Mouse (Mus musculus): Measurements from ENCODE around the gene Gramd1b.

The Gramd1b gene

DNA sequence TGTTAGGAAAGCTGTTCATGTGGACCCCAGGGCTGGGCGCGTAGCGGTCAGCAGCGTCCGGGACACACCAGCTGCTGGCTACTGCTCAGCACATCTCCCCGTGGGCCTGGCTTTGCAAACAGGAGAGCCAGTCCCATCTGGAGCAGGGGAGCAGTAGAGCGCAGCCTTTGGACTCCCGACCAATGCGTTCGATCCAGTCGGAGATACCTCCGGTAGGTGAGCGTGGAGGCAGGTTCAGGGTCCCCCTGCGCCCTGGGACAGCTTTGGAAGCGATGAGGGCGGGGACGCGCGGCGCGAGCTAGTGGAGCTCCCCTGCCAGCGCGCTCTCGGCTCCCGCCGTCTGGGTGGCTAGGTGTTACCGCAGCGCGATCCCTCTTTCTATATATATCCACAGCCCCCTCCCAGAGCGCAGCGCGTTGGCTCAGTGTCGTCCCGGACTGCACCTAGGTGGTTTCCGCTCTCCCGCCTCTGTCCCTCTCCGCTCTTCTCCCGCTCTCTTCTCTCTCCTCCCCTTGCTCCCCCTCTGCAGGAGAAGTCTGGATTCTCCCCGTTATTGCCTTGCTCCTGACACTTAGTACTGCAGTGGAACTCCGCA lies at the start of gene Gramd1b:
Gene Gramd1b (minus strand): TSS at position 357 of the 595 bp plus-strand sequence.
- DNase-seq (ENCODE audit: low read depth) = no peak

DNA sequence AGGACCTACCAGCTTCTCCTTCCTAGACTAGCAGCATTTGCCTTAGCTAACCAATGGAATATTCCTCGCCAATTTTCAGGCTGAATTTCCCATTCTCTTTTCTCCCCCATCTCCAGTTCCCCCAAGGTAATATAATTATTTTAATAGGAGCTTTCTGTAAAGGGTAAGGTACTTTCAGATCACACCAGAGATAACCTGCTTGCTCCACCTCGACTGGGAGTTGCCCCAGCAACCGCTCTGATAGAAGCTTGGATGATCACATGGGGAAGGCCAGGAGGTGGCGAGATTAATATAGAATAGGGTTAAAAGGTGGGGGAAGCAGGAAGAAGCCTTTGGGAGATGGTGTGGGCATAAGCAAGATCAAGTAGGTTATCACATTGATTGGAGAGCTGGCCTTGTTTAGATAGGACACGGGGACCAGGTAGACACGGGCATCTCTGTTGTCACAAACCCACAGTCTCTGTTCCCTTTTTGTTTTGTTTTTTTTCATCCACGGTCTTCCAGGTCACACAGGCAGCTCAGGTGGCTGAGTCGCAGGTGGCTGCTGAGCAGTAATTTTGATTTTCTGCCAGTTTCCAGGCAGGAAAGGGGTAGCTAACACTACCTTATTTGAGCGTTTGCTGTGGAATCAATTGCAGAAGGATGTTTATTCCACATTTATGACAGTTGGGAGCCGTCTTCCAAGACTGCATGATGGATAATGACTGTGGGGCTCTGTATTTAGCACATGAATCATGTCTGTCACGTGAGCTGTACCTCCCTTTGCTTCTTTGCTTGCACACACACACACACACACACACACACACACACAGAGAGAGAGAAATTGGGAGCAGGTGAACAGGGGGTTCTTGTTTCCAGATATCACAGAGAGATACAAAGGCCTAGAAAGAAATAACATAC lies 47.8 kb upstream of the Gramd1b start:
- DNase-seq (ENCODE audit: low read depth) = no peak

DNA sequence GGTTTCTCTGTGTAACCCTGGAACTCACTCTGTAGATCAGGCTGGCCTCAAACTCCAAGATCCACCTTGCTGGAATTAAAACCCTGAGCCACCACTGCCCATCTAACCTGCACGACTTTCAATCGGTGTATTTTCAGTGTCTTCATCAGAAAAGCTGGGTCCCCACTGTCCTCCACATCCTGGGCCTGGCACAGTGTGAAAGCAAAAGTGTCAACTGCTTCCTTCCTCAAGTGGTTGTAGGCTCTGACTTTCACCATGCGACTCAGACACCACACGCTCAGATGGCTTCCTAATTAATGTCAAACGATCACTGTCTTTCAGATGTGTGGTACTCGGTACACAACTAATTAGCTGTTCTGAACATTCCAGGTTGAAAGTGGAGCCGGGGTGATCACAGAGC lies 45.9 kb upstream of the Gramd1b start:
- DNase-seq (ENCODE audit: low read depth) = no peak

DNA sequence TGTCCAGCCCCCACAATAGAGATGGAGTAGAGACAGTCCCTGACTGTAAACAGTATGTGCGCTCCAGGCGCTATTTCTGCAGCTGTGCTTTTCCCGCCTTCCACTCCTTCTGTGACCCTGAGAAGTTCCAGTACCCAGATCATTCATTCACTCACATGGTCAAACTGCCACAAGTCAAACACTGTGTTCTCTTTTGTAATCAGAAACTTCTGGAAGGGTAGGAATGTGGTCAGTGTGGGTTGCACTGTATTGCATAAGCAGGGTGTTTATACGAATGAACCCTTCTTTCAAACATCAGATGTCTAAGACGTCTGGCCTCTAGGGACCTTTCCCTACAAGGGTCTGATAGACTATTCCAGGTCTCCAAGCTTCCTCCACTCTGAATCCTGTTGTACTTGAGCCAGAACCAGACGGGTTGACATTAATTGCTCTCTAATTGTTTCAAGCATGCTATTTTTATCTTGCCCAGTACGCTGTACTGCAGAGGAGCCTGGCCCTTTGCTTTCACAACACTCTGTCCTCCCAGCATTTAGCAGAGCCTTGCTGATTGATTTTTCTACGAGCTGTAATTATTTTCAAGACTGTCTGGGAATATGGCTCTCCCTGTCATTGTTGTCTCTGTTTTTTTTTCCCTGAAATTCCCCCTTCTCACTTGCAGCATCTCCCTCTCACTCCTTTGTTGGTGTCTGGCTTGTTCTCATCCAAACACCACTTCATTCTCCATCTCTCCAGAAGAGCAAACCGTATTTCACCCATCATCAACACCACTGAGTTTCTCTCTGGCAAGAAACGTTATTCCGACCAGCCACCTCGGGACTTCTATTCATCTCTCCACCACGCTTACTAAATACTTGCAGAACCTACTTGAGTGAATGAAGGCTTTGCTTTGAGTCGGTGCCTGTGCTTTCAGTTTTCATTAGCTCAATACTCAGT lies 44.1 kb upstream of the Gramd1b start:
- DNase-seq (ENCODE audit: low read depth) = no peak

DNA sequence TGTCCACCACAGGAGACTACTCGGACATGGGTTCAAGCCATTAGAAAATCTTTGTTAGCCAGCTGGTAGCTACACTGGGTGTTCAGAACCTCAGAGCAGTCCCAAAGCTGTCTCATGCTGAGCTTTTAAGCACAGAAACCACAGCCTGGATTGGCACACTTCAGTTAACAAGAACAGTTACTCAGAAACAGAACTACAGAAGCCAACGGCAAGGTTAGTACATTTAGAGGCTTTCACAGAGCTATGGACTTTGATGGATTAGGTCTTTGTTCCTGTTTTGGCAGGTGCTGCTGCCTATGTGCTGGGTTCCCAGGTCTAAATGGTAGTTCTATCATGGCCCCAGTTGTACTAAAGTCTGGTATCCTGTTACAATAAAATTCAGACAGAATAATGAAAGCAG lies 40.1 kb upstream of the Gramd1b start:
- DNase-seq (ENCODE audit: low read depth) = no peak

DNA sequence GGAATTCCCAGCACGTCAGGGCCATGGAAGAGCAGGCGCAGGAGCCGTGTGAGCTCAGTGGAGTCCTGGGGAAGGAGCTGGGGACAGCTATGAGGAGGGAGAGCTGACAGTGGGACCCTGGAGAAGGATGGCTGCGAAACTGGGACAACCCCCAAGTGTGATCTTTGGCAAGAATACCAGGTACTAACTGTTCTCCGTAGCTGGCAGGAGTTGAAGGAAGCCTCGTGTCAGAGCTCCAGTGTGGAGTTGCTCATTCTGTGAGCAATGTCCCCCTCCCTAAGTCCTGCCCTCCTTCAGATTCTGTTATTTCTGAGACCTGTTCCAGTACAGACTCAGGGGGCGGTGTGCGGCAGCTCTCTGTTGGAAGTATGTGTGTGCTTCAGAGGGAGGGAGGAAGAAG lies 36.9 kb upstream of the Gramd1b start:
- DNase-seq (ENCODE audit: low read depth) = no peak

DNA sequence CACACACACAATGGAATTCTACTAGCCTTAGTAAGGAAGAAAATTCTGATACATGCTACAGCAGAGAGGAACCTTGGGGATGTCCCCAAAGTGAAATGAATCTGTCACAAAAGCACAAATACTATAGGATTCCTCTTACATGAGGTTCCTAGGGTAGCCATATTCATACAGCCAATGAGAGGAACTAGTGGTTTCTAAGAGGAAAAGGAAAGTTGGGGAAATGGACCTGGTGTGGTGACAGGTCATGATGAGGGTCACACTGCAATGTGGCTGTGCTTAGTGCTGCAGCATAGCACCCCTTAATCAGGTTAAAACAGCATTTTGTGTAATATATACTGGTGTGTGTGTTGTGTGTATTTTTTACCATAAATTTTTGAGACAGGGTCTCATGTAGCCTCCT lies 32.6 kb upstream of the Gramd1b start:
- no peak for DNase-seq (ENCODE audit: low read depth)

DNA sequence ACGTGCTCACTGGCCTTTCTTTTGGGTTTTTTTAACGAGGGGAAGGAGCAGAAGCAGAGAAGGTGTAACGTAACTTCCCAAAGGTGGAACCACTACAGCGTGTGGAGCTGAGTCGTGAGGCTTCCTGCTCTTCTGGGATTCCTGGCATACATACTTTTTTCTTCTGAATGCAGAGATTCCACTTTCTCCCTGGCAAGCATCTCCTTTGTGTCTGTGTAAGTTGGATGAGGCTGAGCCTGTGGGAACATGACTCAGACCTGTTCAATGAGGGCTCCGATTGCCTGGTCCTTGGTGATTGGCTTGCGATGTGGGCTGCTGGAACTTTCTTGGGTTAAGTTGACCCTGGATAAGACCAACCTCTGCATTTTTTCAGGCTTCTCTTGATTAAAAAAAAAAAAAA lies 28.5 kb upstream of the Gramd1b start:
- no peak for DNase-seq (ENCODE audit: low read depth)

DNA sequence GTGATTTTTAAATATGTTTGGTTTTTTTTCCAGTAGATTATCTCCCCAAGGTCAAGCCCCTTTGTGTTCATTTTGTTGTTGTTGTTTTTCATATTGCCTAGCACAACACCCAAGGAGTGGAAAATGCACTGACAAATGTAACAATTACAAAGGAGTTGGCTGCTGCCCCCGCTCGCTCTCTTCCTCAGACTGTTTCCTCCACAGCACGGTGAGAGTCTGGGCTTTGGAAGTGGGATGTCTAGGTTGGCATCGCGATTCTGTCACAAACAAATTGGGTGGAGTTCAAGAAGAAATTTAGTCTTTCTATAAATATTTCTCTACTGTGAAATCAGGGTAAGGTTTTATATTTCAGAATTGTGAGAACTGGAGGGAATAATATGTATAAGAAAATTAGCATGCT lies 26.6 kb upstream of the Gramd1b start:
- no peak for DNase-seq (ENCODE audit: low read depth)

DNA sequence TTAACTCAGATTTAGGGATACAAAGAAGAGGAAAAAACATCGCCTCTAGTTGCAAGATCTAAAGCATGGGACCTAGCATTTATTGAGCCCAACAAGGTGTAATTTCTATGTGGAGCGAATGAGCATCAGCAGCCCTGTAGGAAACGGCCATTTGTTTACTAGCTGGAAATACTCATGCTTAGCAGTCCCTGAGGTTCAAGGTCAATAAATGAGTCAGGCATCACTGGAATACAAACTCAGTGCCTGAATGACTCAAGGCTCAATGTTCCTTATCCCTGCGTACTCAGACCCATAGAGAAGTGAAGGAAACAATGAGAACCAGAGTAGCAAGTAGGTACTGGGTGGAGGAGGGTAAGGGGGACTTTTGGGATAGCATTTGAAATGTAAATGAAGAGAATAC lies 25.2 kb upstream of the Gramd1b start:
- DNase-seq (ENCODE audit: low read depth) = no peak

DNA sequence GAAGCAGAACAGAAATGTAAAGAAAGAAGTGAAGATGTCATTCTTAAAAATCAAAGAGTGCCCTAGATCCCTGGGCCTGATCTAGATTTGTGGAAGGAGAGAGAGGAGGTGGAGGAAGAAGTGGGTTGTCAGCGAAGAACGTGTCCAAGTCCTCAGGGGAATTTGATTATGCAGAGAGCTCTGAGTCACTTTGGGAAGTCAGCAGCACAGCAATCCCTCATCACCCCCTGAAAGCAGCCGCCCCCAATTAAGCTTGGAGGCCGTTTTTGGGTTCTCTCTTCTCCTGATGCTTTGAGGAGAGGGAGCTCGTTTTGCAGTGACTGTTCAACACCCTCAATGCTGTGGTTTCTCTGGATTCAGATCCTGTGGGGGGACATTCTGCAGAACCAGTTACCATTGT lies 24.1 kb upstream of the Gramd1b start:
- no peak for DNase-seq (ENCODE audit: low read depth)

DNA sequence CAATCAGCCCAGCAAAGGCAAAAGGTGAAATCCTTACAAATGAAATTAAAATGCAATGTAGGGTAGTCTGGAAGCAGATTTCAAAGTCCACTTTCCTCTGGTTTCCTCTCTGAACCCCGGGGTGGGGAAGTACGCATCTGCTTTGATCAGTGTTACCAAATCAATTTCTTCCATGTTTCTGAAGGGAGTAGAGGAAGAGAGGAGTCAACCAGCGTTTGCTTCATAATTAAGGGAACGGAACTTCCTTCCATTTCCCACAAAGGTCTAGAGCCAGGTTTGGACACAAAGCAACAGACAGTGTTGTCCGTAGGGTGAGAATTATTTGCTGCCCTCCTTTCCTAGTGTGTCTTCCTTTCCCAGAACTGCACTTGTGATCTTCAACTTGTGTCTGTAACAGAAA lies 16.7 kb upstream of the Gramd1b start:
- no peak for DNase-seq (ENCODE audit: low read depth)

DNA sequence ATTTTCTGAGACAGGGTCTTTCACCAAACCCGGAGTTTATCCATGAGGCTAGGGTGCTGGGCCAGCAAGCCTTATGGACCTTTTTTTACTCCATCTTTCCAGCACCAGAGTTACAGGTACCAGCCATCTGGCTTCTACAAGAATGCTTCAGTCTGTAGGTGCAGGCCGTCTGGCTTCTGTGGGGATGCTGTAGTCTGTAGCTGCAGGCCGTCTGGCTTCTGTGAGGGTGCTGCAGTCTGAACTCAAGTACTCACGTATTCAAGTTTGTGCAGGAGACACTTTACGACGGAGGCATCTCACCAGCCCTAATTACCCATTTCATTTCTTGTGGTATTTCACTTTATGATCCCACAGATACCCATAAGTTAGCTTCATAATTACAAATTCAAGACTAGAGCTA lies 14.0 kb upstream of the Gramd1b start:
- no peak for DNase-seq (ENCODE audit: low read depth)

DNA sequence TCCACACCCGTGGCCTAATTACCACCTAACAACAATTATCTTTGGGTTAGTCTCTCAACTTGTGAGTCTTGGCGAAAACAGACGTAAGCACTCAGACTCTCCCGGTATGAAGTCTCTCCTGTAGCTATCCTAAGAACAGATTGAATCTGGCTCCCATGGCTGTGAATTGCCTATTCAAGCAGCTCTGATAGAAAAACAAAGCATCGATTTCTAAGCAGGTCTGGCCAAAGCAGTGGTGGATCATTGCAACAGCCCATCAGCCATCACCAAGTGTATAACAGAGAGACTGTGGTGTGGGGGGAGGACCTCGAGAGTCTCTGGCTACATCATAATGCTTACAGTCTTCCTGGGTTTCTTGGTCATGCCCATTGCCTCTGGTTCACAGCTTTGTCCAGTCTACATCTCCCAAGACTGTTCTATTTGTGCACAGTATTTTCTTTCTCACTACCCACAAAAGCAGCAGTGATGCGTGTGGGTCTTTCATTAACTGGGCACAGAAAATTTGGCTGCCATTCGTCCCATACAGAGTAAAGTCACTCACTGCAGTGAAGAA lies 8.5 kb upstream of the Gramd1b start:
- DNase-seq (ENCODE audit: low read depth) = no peak

DNA sequence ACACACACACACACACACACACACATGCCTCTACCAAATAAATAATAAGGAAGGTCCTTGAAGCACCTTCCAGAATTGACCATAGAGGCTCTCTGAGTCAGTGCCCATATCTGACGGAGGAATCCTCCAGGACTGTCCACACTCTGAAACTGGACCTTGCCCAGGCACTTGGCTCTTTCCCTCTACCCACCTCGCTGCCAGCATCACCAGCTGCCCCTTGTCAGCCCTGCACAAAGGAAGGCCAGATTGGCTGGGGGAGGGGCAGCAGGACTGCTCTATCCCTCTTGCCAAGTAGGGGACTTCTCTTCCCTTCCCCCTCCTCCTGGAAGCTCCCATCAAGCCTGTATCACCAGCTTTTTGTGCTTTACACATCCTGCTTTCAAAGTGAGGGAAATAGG lies 6.5 kb upstream of the Gramd1b start:
- DNase-seq (ENCODE audit: low read depth) = no peak

DNA sequence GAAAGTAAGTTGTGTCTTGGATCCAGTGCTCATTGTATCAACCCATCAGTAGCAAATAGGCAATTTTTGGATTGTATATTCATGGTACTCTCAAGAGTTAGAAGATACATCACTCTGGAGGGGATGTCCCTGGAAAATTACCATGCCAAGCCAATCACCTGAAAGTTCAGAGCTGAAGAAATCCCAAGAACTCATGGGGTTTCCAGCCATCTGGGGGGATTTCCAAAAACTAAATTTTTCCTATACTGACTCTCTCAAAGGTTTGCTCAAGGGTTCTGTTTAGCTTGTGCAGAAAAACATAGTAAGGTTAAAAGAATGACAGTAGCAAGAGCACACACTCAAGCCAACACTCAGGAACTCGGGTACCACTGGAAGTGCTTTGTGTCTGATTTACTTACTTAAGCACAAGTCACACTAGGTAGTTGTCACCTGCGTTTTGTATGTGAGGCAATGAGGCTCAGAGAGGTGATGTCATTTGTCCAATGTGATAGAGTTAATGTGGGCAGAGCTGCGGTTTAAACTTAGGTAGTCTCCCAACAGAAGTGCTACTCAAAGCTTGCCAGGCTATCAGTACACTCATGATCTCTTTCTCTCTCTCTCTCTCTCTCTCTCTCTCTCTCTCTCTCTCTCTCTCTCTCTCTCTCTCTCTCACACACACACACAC lies 6.0 kb upstream of the Gramd1b start:
- no peak for DNase-seq (ENCODE audit: low read depth)

DNA sequence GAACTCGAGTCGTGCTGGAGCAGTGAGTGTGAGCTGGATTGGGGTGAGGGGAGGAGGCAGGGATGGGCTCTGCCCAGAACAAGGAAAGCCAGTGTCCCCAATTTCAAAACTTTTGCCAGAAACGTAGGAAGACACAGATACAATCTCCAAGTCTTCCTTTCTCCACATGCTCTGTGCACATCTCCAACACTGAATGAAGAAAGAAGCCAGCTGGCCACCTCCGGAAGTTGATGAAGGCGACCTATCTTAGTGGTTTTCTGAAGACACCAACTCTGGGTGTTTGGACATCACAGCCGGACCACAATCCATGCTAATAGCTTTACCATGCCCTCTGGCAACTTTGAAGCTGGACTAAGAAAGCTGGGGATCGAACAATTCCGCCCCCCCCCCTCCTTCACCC lies 647 bp downstream of the Gramd1b start:
- DNase-seq (ENCODE audit: low read depth) = no peak

DNA sequence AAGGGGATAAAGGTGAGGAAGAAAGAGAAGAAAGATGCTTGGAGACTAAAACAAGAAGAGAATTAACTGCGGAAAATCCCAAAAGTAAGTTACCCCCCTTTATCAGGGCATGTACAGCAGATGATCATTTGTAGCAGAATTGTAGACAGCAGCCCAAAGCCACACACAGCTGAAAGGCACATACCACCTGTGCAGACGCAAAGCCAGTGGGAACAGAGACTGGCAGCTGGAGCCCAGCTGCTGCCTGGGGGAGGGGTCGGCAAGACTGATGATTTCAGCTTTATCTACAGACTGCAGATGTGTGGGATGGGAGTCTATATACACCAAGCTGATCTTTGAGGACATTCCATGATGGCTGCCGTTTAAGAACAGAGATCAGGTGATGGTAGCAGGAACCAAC lies 2.5 kb downstream of the Gramd1b start:
- DNase-seq (ENCODE audit: low read depth) = no peak

DNA sequence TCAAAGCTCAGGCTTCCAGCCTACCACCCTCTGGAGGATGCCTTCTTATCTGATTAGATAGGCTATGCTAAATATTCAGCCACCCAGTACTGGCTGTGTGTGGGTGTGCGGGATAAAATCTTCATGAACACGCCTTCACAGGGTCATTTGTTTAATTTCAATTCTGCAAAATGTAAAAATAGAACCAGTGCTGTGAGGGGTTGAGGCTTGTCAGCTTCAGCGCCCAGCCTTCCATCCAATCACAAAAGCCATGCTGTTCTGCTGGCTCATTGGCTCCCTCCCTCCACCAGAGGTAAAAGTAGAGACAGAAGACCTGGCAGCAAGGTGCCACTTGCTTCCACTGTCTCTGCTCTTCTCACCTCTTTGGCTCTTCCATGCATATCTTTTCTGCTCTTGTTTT lies 4.3 kb downstream of the Gramd1b start:
- DNase-seq (ENCODE audit: low read depth) = no peak

DNA sequence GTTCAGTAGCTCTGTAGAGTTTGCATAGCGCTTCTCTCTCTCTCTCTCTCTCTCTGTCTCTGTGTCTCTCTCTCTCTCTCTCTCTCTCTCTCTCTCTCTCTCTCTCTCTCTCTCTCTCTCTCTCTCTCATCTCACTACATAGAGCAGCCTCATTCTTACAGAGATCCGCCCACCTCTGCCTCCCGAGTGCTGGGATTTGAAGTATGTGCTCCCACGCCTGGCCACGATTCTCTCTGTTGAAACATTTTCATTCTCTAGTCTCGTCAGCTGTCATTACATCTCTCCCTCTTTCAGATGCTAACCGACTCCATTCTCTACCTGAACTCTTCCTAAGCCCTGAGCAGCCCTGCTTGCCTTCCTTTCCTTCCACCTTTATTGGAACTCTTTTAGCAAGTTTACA lies 9.0 kb downstream of the Gramd1b start:
- DNase-seq (ENCODE audit: low read depth) = no peak

DNA sequence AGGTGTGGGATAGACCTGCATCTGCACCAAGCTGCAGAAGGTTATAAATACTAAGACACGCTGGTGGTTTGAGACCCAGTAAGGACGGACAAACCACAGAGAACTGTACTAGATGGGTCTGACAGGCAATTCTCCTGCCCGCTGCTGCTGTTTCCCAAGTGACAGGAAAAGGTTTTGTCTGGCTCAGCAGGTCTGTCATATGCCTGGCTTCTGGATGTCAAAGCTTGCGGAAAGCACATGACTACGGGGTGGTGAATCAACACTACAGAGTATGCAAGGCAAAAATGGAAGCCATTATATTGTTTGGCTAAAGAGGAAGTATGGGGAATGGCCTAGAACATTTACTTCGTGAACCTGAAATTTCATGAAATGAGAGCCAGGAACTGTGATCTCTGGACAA lies 10.1 kb downstream of the Gramd1b start:
- DNase-seq (ENCODE audit: low read depth) = no peak

DNA sequence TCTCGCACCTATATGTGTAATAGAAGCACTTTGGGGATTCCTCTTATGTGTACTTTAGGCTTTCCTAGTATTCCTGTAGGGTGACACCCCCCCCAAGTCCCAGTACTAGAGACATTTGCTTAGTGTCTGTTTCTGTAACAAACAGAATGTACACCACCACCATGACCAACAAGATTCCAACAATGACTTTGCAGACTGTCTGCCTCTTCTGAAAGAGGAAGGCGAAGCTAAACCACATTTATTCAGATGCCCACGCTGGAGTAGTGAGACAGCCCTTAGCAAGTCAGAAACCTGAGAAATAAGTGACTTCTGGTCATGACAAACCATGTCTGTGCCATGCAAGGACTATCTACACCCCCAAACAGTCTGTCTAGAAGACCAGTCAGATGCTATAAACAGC lies 11.9 kb downstream of the Gramd1b start:
- DNase-seq (ENCODE audit: low read depth) = no peak
